Mouse (Mus musculus): ENCODE data around the gene Ndufaf8.

DNA sequence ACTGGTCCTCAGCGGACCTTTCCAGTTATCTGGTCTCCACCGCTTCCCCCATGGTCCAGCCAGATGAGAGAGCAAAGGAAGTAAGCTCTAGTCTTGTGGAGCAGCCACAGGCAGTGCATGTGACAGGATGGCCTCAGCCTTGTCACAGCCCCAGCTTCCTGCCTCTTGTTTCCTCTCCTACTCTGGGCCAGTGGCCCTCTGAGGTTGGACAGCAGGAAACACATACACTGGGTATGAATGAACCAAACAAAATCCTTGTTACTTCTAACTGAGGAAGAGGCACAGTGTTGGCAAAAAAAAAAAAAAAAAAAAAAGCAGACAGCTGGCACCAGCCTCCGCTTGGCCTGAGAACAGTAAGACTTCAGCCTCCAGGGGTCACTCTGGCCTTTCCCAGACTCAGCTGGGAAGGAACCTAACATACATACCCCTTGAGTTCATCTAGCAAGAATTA lies 43.9 kb downstream of the Ndufaf8 start:
- TF ChIP-seq EP300 (IDR thresholded peaks at IDR 0.05; ENCODE audit: low read depth) (no peak), CTCF (IDR thresholded peaks at IDR 0.05; ENCODE audit: low read depth) (peak; percentile 57)
